Mouse (Mus musculus): Measurements from ENCODE around the gene Grik4. TPM values are rescaled to one million over a fixed set of nuclear protein-coding genes. Genes with fewer than 3 reads are reported as not detected.

Grik4 gene
- 0.36 and 0.44 TPM in 2 replicates for polyA plus RNA-seq (2012; rRNA removed)

DNA sequence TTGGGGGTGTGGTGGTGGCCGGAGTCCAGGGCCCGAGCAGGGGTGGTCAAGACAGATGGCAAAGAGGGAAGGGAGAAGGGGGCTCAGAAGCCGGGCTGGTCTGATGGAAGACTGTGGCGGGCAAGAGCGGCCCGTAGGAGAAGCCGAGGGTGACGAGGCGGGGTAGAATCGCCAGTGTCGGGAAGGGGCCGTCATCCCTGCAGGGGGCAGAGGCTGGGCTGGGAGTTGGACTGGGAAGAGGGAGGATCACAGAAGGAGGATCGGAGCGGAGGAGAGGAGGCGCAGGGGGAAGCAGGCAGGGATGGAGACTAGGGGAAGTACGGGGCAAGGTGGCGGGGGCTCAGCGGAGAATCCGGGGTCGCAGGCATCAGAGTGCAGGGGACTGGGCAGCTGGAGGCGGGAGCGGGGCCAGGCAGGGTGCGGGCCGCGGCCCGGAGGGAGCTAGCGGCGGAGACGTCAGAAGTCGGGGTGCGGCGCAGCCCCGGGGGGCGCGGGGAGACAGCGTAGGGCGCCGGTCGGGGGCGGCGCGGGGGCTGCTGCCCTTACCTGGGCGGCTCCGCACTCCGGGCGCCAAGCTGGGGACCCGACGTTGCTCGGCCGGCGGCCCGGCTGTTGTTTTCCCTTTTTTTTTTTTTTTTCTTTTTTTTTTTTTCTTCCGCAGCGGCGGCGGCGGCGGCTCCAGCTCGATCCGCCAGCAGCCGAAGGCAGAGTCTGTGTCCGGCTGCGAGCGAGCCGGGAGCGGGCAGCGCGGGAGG, at the start of gene Grik4:
Gene Grik4, minus strand, starts transcription at position 713 of the 755 bp plus-strand sequence.

DNA sequence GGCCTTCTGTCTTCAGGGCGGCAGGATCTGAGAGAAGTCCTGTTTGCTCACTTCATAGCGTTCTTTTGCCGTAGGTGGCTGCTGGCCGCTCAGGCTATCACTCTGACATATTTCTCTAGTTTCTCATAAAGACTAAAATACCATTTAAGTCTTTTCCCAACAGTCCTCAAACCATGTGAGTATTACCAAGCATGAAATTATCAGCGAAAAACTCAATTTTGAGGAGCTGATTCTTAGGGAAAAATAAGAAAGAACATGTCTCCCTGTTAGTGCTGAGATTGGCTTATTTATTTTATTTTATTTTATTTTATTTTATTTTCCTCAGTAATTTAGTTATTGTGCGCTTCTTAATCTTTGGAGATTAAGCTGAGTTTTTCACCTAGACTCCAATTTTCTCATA, 436.6 kb downstream of the Grik4 start, which contains the start of gene Tbcel:
Gene Tbcel, minus strand, starts transcription at position 101 of the 400 bp plus-strand sequence.

Other genes starting within 250 kb of the Grik4 start
- gene Arhgef12, start 162.7 kb upstream of the Grik4 start, polyA plus RNA-seq (2012; rRNA removed): 10.2 and 10.4 TPM in 2 replicates
- 1.5 and 1.6 TPM in 2 replicates for gene Tmem136, start 172.1 kb upstream of the Grik4 start, polyA plus RNA-seq (2012; rRNA removed)